Mouse (Mus musculus) cerebellum, postnatal 36 days (tissue): Measurements from ENCODE around the gene Anapc7.
A peak's percentile ranks its signal among the peaks of the same experiment; 100 is the strongest.
"Not testable (repeated sequence)": the region's sequence is repeated elsewhere in the genome, so short reads cannot be mapped to it uniquely, and the experiment has no call there.

Experiments used
- DNase-seq, 2 experiments: peaks; one replicate each; pipeline ENCODE4 v3.0.0; 2021 to 2022; ENCODE audit warnings: mixed read lengths in 2 of 2

Gene Anapc7

GRCm38 (mm10) chr5:122453188-122453587 is 31.7 kb downstream of the Anapc7 start:
- no peak for DNase-seq

- DNase-seq: no peak
These were observed 32.9 kb downstream of the Anapc7 start for GRCm38 (mm10) chr5:122454442-122454841.

GRCm38 (mm10) chr5:122454883-122455282 is 33.4 kb downstream of the Anapc7 start:
- no peak for DNase-seq

GRCm38 (mm10) chr5:122455584-122455983 is 34.1 kb downstream of the Anapc7 start:
- DNase-seq: no peak

- not testable (repeated sequence) for DNase-seq
These were observed 35.6 kb downstream of the Anapc7 start for GRCm38 (mm10) chr5:122457054-122457453.

- no peak for DNase-seq
These were observed 36.6 kb downstream of the Anapc7 start for GRCm38 (mm10) chr5:122458066-122458465.

GRCm38 (mm10) chr5:122459335-122459734 is 37.8 kb downstream of the Anapc7 start:
- peak; percentile 47 to 55 for DNase-seq

- DNase-seq: peak; percentile 76 to 77
These were observed 39.2 kb downstream of the Anapc7 start for GRCm38 (mm10) chr5:122460656-122461055.

- no peak for DNase-seq
These were observed 39.9 kb downstream of the Anapc7 start for GRCm38 (mm10) chr5:122461431-122461830.

GRCm38 (mm10) chr5:122471658-122472057 is 50.2 kb downstream of the Anapc7 start:
- DNase-seq: no peak

GRCm38 (mm10) chr5:122474643-122475363 is 53.3 kb downstream of the Anapc7 start:
- DNase-seq: no peak

- DNase-seq: no peak
These were observed 54.6 kb downstream of the Anapc7 start for GRCm38 (mm10) chr5:122476078-122476477.

- DNase-seq: no peak
These were observed 56.0 kb downstream of the Anapc7 start for GRCm38 (mm10) chr5:122477492-122477891.

- no peak for DNase-seq
These were observed 57.6 kb downstream of the Anapc7 start for GRCm38 (mm10) chr5:122479131-122479530.

- no peak for DNase-seq
These were observed 60.4 kb downstream of the Anapc7 start for GRCm38 (mm10) chr5:122481844-122482243.

- DNase-seq: no peak
These were observed 61.4 kb downstream of the Anapc7 start for GRCm38 (mm10) chr5:122482733-122483391.

- not testable (repeated sequence) for DNase-seq
These were observed 64.8 kb downstream of the Anapc7 start for GRCm38 (mm10) chr5:122486243-122486642.

- DNase-seq: no peak
These were observed 66.3 kb downstream of the Anapc7 start for GRCm38 (mm10) chr5:122487825-122488224.

- no peak for DNase-seq
These were observed 68.7 kb downstream of the Anapc7 start for GRCm38 (mm10) chr5:122490148-122490547.

GRCm38 (mm10) chr5:122491385-122491784 is 69.9 kb downstream of the Anapc7 start:
- no peak for DNase-seq

GRCm38 (mm10) chr5:122493035-122493434 is 71.5 kb downstream of the Anapc7 start:
- DNase-seq: no peak

GRCm38 (mm10) chr5:122494449-122494848 is 73.0 kb downstream of the Anapc7 start:
- no peak for DNase-seq
